In the genomic region with DNA sequence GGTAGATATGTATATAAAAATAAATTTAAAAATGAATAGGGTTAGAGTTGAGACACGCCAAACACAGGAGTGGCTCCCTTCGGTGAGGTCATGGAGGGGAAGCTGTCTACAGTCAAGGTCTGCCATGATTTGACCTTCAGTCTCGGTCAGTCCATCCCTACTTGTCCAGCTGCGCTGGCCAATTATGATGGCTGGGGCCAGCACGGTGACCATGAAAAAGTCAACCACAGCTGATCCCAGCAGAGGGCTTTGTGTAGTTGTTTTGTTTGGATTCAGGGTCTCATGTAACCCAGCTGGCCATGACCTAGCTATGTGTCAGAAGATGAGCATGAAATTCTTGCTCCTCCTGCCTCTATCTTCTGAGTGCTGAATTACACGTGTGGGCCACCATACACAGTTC, we compare ENCODE assay signal across 28 mouse cellular contexts. TPM values are rescaled to one million over a fixed set of nuclear protein-coding genes. Genes with fewer than 3 reads are reported as not detected.
DNase-seq lines count a peak whose midpoint lies in the region; ATAC-seq and TF ChIP-seq lines count a peak whose summit lies in the region.
"Had no signal": no experiment of that assay in that cellular context is flagged by ENCODE, and none has a peak within 500 bp of the region (broad histone marks: within the 10 kb centered on the region; RNA-seq: fewer than 3 reads in every experiment).

No protein-coding gene starts in this region.

- no peak overlapping the region for H3K4me2 ChIP-seq in kidney, postnatal 0 days (ENCODE audit: low read length)
- H3K4me2 ChIP-seq in midbrain, postnatal 0 days (ENCODE audit: low read depth, low read length, poor library complexity, severe bottlenecking): no peak overlapping the region
- no peak overlapping the region for H3K4me2 ChIP-seq in midbrain, embryonic 14.5 days (ENCODE audit: low read length)
- H3K4me2 ChIP-seq in myocyte (ENCODE audit: low read depth): peak overlapping the region; percentile 63
- H3K4me2 ChIP-seq: embryonic facial prominence, embryonic 15.5 days; forebrain, embryonic 12.5 days; hindbrain, embryonic 13.5 days; limb, embryonic 15.5 days; lung, embryonic 15.5 days; midbrain, embryonic 11.5 days had no signal

- DNase-seq in kidney, postnatal 0 days (ENCODE audit: low spot score): no peak
- DNase-seq in kidney, adult 9 months: no peak
- DNase-seq in midbrain, postnatal 0 days (ENCODE audit: low spot score): no peak
- DNase-seq in midbrain, embryonic 14.5 days: no peak
- peak; percentile 42 for DNase-seq in adrenal gland, postnatal 10 days
- DNase-seq in heart, postnatal 4 days: no peak
- DNase-seq in gastrocnemius, adult 18-20 months (ENCODE audit: low spot score): no peak
- DNase-seq: cerebellum, adult 11 months; cerebellum, adult 9-10 months; forebrain, postnatal 0 days; gastrocnemius, postnatal 14 days; heart, postnatal 14 days; kidney, postnatal 25 days; lung, postnatal 36 days; spleen, adult 18-20 months; thymus, adult 2 months; thymus, postnatal 4 days had no signal

- H3ac ChIP-seq in myocyte (ENCODE audit: control insufficient read depth, insufficient read length): no peak overlapping the region

- peak; percentile 18; the same call in 1 of the 2 replicates for TF ChIP-seq CTCF in kidney, postnatal 0 days (IDR thresholded peaks at IDR 0.05; ENCODE audit: low read depth)
- peak; percentile 31; the same call in 1 of the 2 replicates for TF ChIP-seq CTCF in midbrain, postnatal 0 days (IDR thresholded peaks at IDR 0.05)

- no peak overlapping the region for H3K27ac ChIP-seq in kidney, postnatal 0 days
- no peak overlapping the region for H3K27ac ChIP-seq in midbrain, postnatal 0 days (ENCODE audit: low read depth, low read length)
- H3K27ac ChIP-seq in midbrain, embryonic 14.5 days (replicated peaks; ENCODE audit: low read depth, low read length): no peak overlapping the region
- H3K27ac ChIP-seq: embryonic facial prominence, embryonic 10.5 days; embryonic facial prominence, embryonic 15.5 days; forebrain, embryonic 12.5 days; hindbrain, embryonic 13.5 days; limb, embryonic 10.5 days; limb, embryonic 15.5 days; liver, embryonic 14.5 days; lung, embryonic 15.5 days had no signal

- H3K36me3 ChIP-seq in kidney, postnatal 0 days (ENCODE audit: insufficient read depth, low read length): no peaks in the 10 kb centered on the region
- H3K36me3 ChIP-seq in midbrain, postnatal 0 days (ENCODE audit: insufficient read depth, low read length): no peaks in the 10 kb centered on the region
- no peaks in the 10 kb centered on the region for H3K36me3 ChIP-seq in midbrain, embryonic 14.5 days (ENCODE audit: control insufficient read depth, insufficient read depth, low read length)
- no peaks in the 10 kb centered on the region for H3K36me3 ChIP-seq in myocyte (ENCODE audit: control insufficient read depth, insufficient read depth)
- H3K36me3 ChIP-seq: embryonic facial prominence, embryonic 10.5 days; embryonic facial prominence, embryonic 15.5 days; forebrain, embryonic 12.5 days; hindbrain, embryonic 13.5 days; limb, embryonic 10.5 days; limb, embryonic 15.5 days; lung, embryonic 15.5 days had no signal

- H3K79me2 ChIP-seq in myocyte (ENCODE audit: control insufficient read depth, insufficient read depth): no peaks in the 10 kb centered on the region

- H3K9ac ChIP-seq in kidney, postnatal 0 days (ENCODE audit: low read depth, low read length): no peak overlapping the region
- H3K9ac ChIP-seq in midbrain, postnatal 0 days (replicated peaks; ENCODE audit: low read length, poor library complexity, severe bottlenecking): no peak overlapping the region
- H3K9ac ChIP-seq in midbrain, embryonic 14.5 days (replicated peaks; ENCODE audit: low read length): no peak overlapping the region
- H3K9ac ChIP-seq: embryonic facial prominence, embryonic 15.5 days; forebrain, embryonic 12.5 days; forebrain, postnatal 0 days; hindbrain, embryonic 13.5 days; limb, embryonic 15.5 days; liver, embryonic 14.5 days; lung, embryonic 15.5 days had no signal

- H3K27me3 ChIP-seq in kidney, postnatal 0 days (ENCODE audit: insufficient read depth, low read length): no peaks in the 10 kb centered on the region
- no peaks in the 10 kb centered on the region for H3K27me3 ChIP-seq in midbrain, postnatal 0 days (ENCODE audit: insufficient read depth, low read length)
- H3K27me3 ChIP-seq in midbrain, embryonic 14.5 days (ENCODE audit: control insufficient read depth, insufficient read depth, low read length): no peaks in the 10 kb centered on the region
- no peaks in the 10 kb centered on the region for H3K27me3 ChIP-seq in myocyte (ENCODE audit: control insufficient read depth, insufficient read depth, insufficient read length)
- H3K27me3 ChIP-seq: embryonic facial prominence, embryonic 15.5 days; forebrain, embryonic 12.5 days; hindbrain, embryonic 13.5 days; limb, embryonic 15.5 days; lung, embryonic 15.5 days had no signal

- TF ChIP-seq POLR2A in myocyte (IDR thresholded peaks at IDR 0.05; ENCODE audit: insufficient read length, low read depth): no peak

- WGBS in kidney, postnatal 0 days: 77% methylated on average over 6 of the region's 6 CpGs
- 81% methylated on average over 6 of the region's 6 CpGs for WGBS in midbrain, postnatal 0 days
- WGBS in midbrain, embryonic 14.5 days: 87% methylated on average over 6 of the region's 6 CpGs

- ATAC-seq in kidney, postnatal 0 days (replicated peaks; ENCODE audit: low FRiP score, low read depth): no peak
- ATAC-seq in midbrain, postnatal 0 days (ENCODE audit: low FRiP score): no peak
- ATAC-seq in midbrain, embryonic 14.5 days (ENCODE audit: low FRiP score, low TSS enrichment): no peak
- ATAC-seq: forebrain, postnatal 0 days; intestine, postnatal 0 days had no signal

- no peaks in the 10 kb centered on the region for H3K9me3 ChIP-seq in kidney, postnatal 0 days (replicated peaks; ENCODE audit: low read length)
- no peaks in the 10 kb centered on the region for H3K9me3 ChIP-seq in midbrain, postnatal 0 days (ENCODE audit: low read length)
- H3K9me3 ChIP-seq in midbrain, embryonic 14.5 days (ENCODE audit: control insufficient read depth, low read length): no peaks in the 10 kb centered on the region
- H3K9me3 ChIP-seq: embryonic facial prominence, embryonic 10.5 days; embryonic facial prominence, embryonic 15.5 days; forebrain, embryonic 12.5 days; hindbrain, embryonic 13.5 days; limb, embryonic 10.5 days; limb, embryonic 15.5 days; lung, embryonic 15.5 days had no signal

- peaks cover 7% of the 10 kb centered on the region for H3K4me1 ChIP-seq in kidney, postnatal 0 days (replicated peaks; ENCODE audit: insufficient read depth, low read length)
- no peaks in the 10 kb centered on the region for H3K4me1 ChIP-seq in midbrain, postnatal 0 days (ENCODE audit: insufficient read depth, low read length)
- H3K4me1 ChIP-seq in midbrain, embryonic 14.5 days (ENCODE audit: control insufficient read depth, insufficient read depth, low read length): no peaks in the 10 kb centered on the region
- H3K4me1 ChIP-seq: forebrain, embryonic 12.5 days; lung, embryonic 15.5 days had no signal

- H3K4me3 ChIP-seq in kidney, postnatal 0 days (replicated peaks; ENCODE audit: low read depth, low read length): no peak overlapping the region
- H3K4me3 ChIP-seq in midbrain, postnatal 0 days (ENCODE audit: low read depth, low read length): no peak overlapping the region
- no peak overlapping the region for H3K4me3 ChIP-seq in midbrain, embryonic 14.5 days (replicated peaks; ENCODE audit: low read depth, low read length)
- H3K4me3 ChIP-seq in myocyte: peak overlapping the region; percentile 5
- H3K4me3 ChIP-seq: embryonic facial prominence, embryonic 10.5 days; embryonic facial prominence, embryonic 15.5 days; forebrain, embryonic 12.5 days; hindbrain, embryonic 13.5 days; limb, embryonic 10.5 days; limb, embryonic 15.5 days; lung, embryonic 15.5 days had no signal

TF ChIP-seq in myocyte, 11 proteins besides CTCF, POLR2A, EP300 and RAD21:
- TF ChIP-seq POLR2AphosphoS2 (IDR thresholded peaks at IDR 0.05; ENCODE audit: insufficient read length, low read depth) (no peak), MYOD1 (IDR thresholded peaks at IDR 0.05; ENCODE audit: control insufficient read depth in 1 of 3, insufficient read length in 2 of 3, low read depth in 2 of 3) (peak; percentile 63 to 82 (median 70)), CEBPB (IDR thresholded peaks at IDR 0.05; ENCODE audit: insufficient read depth, poor library complexity, severe bottlenecking) (no peak), MYOG (IDR thresholded peaks at IDR 0.05; ENCODE audit: control insufficient read depth in 1 of 3, insufficient read depth in 1 of 3, insufficient read length in 2 of 3, low read depth in 2 of 3) (peak; percentile 9 to 74 (median 51))

RNA-seq across cellular contexts. Expression of gene Slc6a6, which starts 21.6 kb away (rescaled TPM):
- polyA plus RNA-seq in kidney, postnatal 0 days (2015; fragmentation: Nextera tagmentation; extraction: Ambion mirVana): 106 and 121 TPM in 2 replicates
- total RNA-seq in midbrain, postnatal 0 days (2014; rRNA removed): 105 and 147 TPM in 2 replicates
- 123 and 146 TPM in 2 replicates for polyA plus RNA-seq in midbrain, postnatal 0 days (2015; fragmentation: Nextera tagmentation; extraction: Ambion mirVana)
- polyA plus RNA-seq in midbrain, embryonic 14.5 days (2014; fragmentation: Nextera tagmentation; extraction: Ambion mirVana): 94.1 and 94.3 TPM in 2 replicates
- 100 to 1,000 TPM; 175 to 205 TPM for total RNA-seq in adrenal gland, postnatal 10 days (2021)
- polyA plus RNA-seq in myocyte (2012; fragmentation: generic; extraction: Trizol): 98.2 TPM
- total RNA-seq in heart, postnatal 4 days (2021): 100 to 1,000 TPM; 142 to 158 TPM
- 10 to 100 TPM; 51.2 to 80.6 TPM for total RNA-seq in gastrocnemius, adult 18-20 months (2021)
